Mouse (Mus musculus) right cerebral cortex, postnatal 36 days (tissue): Measurements from ENCODE around the gene Hdc.
"Not testable (repeated sequence)": the region's sequence is repeated elsewhere in the genome, so short reads cannot be mapped to it uniquely, and the experiment has no call there.

ENCODE experiments used
- DNase-seq, 2 experiments: peaks; one replicate each; pipeline ENCODE4 v3.0.0; 2022; ENCODE audit warnings: low spot score in 2 of 2, mixed read lengths in 1 of 2

The Hdc gene

DNA sequence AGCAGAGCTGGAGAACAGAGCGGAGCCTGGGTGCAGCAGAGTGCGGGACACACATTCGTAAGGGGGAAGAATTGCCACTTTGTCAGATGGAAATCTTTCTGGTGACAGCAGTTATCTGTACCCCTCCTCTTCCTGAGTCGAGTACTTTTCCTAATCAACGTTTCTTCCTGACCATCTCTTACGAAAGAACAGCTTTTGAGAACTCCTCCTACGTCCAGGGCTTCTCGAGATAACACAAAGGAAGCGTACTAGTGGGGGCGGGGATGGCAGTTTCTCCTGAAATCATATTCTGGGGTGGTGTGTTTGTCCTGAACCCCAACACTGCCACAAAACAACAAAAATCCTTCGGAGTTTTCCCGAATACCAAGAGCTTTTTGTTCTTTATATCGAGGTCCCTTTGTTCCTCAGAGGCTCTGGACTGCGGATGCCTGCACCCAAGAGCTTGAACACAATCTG lies at the start of gene Hdc:
Hdc (minus strand) TSS at position 51 of the 456 bp plus-strand sequence.
- DNase-seq, result no peak

GRCm38 (mm10) chr2:126668621-126669252 lies 49.6 kb upstream of the Hdc start:
- DNase-seq, result no peak

GRCm38 (mm10) chr2:126665984-126666383 lies 46.9 kb upstream of the Hdc start:
- no peak for DNase-seq

GRCm38 (mm10) chr2:126663481-126663880 lies 44.4 kb upstream of the Hdc start:
- DNase-seq, result no peak

DNA sequence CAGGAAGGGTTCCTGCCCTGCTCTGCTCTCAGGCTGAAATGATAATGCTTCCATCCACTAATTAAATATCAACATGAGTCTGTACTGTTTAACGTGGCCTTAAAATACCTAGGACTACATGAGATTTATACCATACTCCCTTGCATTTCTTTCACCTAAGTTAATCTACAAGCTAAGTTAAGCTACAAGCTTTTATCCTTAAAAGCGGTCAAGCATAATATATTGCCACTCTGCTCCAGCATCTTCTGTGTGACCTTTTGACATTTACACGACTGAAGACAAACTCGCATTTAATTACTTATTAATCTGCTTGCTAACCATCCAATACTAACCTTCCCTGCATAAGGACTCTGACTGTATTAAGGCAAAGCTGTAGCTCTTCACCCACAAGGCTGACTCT lies 33.8 kb upstream of the Hdc start:
- DNase-seq, result no peak

DNA sequence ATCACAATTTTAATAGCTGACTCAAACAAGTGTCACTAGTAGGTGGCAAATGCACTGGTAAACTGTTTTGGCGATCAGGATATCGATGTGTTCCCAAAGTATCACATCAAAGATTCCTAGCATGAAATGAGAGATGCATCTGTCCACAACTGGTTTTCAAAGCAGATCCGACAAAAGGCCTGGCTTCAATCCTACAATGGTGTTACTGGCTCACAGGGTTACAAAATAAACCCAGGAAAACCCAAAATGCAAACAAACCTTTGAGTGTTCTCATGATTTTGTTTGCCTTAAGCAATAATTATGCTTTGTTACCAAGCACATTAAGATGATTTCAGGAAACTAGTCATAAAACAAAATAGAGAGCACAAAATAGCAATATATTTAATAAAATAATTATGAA lies 28.7 kb upstream of the Hdc start:
- no peak for DNase-seq

- DNase-seq, result no peak
Observed at GRCm38 (mm10) chr2:126646461-126646860, 27.4 kb upstream of the Hdc start.

DNA sequence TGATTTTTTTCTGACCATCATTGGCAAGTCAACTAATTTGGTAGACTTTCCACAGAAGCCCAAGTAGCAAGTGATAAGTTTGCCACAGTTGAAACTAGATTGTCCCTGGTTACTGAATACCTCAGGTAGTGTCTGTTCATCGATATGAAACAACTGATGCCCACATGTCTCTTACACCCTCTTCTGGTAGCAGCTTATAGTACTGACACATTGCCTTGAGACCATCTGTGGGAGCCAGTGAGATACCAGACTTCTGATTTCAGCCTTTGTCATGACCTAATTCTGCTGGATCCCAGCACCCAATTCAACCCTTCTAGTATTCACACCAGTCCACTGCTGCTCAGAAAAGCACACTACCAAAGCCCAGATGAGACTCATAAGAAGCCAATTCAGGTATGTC lies 25.7 kb upstream of the Hdc start:
- DNase-seq, result no peak

DNA sequence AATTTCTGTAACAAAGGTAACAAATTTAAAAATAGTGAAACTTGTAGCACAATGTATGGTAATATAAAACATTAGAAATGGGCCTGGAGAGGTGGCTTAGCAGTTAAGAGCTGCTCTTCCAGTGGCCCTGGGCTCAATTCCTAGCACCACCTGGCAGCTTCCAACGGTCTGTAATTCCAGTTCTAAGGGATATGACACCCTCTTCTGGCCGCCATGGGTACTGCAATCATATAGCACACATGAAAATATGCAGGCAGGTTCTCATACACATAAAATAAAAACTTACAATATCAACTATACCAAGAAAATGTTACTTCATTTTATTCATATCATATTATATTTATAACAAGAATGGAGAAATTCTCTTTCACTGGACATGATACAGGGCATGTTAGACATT lies 21.2 kb upstream of the Hdc start:
- DNase-seq, result no peak

- no peak for DNase-seq
Observed at GRCm38 (mm10) chr2:126635939-126636823, 17.1 kb upstream of the Hdc start.

DNA sequence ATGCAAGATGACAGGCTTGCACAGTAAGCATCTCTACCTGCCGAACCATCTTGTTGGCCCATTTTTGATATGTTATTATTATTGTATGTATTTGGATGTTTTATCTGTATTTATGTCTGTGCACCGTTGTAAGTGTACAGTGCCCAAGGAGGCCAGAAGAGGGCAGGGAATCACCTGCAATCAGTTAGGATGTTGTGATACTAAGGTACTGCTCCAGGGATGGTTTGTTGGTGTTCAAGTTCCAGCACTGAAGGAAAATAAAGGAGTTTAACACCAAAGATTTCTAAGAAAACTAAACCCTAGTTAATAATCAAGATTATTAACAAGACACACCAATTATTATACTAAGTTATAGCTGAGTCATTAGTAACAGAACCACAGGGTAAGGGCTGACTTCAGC lies 14.1 kb upstream of the Hdc start:
- DNase-seq, result no peak

DNA sequence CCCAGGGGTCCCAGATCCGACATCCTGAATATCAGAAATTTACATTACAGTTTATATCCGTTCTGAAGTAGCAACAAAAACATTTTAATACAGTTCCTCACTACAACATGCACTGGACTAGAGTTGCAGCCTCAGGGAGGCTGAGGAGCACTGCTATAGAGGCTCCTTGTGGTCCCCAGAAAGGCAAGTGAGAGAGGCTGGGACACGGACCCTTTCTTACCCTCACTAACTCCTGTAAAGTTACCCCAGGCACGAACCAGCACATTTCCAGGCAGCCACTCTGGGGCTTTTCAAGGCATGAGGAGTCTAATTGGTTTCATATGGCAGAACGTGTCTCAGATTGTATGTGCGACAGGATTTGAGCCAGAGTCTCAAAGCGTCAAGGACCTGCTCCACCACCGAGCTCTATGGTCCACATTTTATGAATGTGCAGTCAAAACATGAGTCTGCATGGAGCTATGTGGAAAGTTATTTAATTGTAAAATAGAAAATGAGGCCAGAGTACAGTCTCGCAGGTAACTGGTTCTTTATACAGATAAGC lies 9.4 kb upstream of the Hdc start:
- no peak for DNase-seq

DNA sequence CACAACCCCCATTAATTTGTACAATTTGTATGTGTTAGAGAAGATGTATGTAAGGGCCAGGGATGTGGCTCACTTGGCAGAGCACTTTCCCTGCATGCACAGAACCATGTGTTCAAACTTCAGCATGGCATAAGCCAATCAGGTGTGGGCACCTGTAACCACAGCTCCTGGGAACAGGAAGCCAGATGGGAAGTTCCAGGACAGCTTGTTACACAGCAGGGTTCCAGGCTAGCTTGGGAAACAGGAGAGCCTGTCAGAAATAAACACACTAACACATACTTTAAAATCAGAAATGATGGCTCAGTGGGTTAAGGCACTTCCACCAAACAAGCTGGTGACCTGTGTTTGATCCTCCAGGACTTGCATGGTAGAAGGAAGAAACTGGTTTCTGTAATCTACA lies 4.0 kb upstream of the Hdc start:
- DNase-seq, result no peak

DNA sequence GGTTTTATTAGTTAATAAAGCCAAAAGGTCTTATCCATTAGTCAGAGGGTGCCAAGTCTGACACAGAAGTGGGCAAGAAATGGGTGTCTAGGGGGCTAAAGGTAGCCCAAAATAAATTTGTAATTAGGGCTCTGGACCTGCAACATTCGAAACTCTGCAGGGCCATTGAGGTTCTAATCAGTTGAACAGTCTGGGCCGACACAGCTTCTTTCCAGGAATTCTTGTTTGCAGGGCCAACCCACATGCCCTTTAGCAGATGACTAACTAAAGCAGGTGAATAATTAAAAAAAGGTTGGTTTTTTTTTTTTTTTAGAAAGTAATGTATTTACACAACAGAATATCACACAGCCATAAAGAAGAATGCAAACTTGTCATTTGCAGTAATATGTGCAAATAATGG lies 3.4 kb upstream of the Hdc start:
- no peak for DNase-seq

GRCm38 (mm10) chr2:126618470-126619179 lies 474 bp downstream of the Hdc start:
- no peak for DNase-seq

DNA sequence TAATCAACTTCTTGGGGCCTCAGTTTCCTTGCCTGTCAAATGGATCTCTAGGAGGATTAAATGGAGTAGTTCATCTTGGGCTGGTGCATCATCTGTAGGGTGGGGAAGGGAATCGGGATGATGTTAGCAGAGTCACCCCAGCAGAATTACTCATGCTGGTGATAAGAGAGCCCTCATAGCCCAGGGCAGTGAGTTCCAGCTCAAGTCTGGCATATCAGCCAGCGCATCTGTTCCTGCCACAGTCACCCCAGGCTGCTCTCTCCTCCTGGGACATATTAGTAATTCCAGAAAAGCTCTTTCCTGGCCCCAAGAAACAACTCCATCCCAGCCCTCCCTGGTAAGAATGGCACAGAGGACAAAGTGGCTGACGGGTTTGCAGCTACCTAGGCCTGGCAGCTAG lies 3.7 kb downstream of the Hdc start:
- DNase-seq, result no peak

GRCm38 (mm10) chr2:126609600-126609999 lies 9.5 kb downstream of the Hdc start:
- DNase-seq, result not testable (repeated sequence)

GRCm38 (mm10) chr2:126607553-126608203 lies 11.4 kb downstream of the Hdc start:
- no peak for DNase-seq

DNA sequence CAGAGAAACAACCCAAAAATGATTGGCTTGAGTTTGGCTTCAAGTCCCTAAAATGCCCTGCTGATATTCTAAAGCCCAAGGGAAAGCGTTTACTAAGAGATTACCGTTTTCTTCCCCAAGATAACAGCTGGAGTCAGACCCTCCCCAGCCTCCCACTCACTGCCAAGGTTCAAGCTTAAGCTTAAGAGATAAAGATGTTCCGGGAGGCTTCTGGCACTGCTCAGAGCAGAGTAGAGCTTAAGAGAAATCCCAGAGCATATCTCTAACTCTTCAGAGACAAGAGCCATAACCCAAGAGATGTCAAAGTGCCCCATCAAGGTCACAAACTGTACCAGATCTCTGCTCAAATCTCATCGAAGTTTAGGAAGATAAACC lies 12.4 kb downstream of the Hdc start:
- DNase-seq, result no peak

- DNase-seq, result no peak
Observed at GRCm38 (mm10) chr2:126606061-126606687, 12.9 kb downstream of the Hdc start.

DNA sequence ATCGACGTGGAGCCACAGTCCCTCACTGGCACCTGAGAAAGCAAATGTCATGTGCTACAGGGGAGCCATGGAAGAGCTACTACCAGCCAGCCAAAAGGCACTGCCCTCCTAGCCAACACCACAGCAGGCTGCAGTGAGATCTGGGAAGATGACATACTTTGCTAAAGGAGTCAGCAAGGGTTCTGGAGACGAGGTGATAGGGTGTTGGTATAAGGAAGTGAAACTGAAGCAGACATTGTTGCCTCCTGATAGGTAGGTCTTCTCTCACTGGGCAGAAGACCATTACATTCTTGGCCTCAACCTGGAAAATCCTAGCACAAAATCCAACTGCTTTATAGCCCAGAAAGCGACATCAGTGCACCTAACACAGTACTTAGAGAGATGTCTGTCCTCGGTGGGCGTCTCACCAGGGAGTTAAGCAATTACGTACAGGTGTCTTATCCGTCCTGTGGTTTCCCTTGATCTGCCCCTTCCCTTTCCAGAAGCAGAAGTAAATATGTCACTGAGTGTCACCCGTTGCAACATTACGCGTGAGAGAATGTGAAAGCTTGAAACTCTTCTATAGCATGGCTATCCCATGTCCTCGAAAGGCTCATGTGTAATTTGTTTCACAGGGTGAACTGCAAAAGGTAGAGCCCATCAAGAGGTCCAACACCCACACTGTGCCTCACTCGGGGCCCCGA lies 17.0 kb downstream of the Hdc start:
- DNase-seq, result no peak
